Comparison of ENCODE assay signal across 22 mouse cellular contexts in the genomic region with DNA sequence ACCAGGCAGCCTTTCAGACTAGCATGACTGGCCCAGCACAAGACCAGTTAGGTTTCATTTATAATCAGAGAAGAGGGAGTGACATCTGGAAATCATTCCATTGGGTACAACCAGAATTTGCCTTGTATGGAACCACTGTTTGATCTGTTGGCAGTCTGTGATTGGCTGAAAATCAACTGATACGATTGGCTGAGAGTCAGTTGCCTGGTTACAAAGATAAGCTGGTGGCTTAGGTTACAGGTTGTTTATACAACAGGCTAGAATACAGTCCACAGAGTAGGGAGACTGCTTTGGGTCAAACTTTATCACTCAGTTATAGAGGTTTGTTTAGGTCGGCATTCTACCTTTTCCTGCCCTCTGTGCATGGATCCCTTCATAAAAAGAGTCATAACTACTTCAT. TPM values are rescaled to one million over a fixed set of nuclear protein-coding genes. Genes with fewer than 3 reads are reported as not detected.
A peak's percentile ranks its signal among the peaks of the same experiment; 100 is the strongest.
DNase-seq lines count a peak whose midpoint lies in the region; ATAC-seq and TF ChIP-seq lines count a peak whose summit lies in the region.
"Had no signal": no experiment of that assay in that cellular context is flagged by ENCODE, and none has a peak within 500 bp of the region (broad histone marks: within the 10 kb centered on the region; RNA-seq: fewer than 3 reads in every experiment).

No protein-coding gene starts in this region.

- no peak overlapping the region for H3K4me2 ChIP-seq in liver, embryonic 14.5 days (ENCODE audit: low read depth)
- no peak overlapping the region for H3K4me2 ChIP-seq in stomach, postnatal 0 days (replicated peaks; ENCODE audit: low read depth)
- H3K4me2 ChIP-seq: embryonic facial prominence, embryonic 13.5 days; heart, embryonic 15.5 days had no signal

- TF ChIP-seq CTCF in liver, adult 2 months (IDR thresholded peaks at IDR 0.05; ENCODE audit: low read depth, low read length) = no peak
- no peak for TF ChIP-seq CTCF in liver, embryonic 14.5 days (IDR thresholded peaks at IDR 0.05; ENCODE audit: low read depth)
- no peak for TF ChIP-seq CTCF in stomach, postnatal 0 days (IDR thresholded peaks at IDR 0.05; ENCODE audit: low read depth)

- TF ChIP-seq EP300 in liver, embryonic 14.5 days (IDR thresholded peaks at IDR 0.05; ENCODE audit: low read depth) = no peak
- no peak for TF ChIP-seq EP300 in stomach, postnatal 0 days (optimal IDR thresholded peaks at IDR 0.05)

- DNase-seq in liver, adult 2 months (ENCODE audit: extremely low read depth, low read depth, low spot score) = peak; percentile 88
- no peak for DNase-seq in liver
- DNase-seq in liver, embryonic 14.5 days (ENCODE audit: low read depth in 3 of 3, low spot score in 3 of 3) = peak in 2 of 3 experiments; percentile 24 to 59
- DNase-seq in stomach, postnatal 0 days (ENCODE audit: low spot score) = peak; percentile 25
- no peak for DNase-seq in frontal cortex, adult 2 months (ENCODE audit: extremely low spot score in 1 of 2, low spot score in 1 of 2)
- DNase-seq in right cerebral cortex, adult 2 months (ENCODE audit: low spot score in 2 of 2) = no peak
- no peak for DNase-seq in MN1 (ENCODE audit: low spot score)
- DNase-seq: adrenal gland, postnatal 10 days; B cell, adult 2 months; cerebellum, adult 11 months; cerebellum, postnatal 14 days; forebrain, postnatal 0 days; heart, adult 11 months; heart, postnatal 4 days; kidney, adult 11 months; lung, adult 18-20 months; thymus, postnatal 14 days had no signal

- H3K9ac ChIP-seq in liver, adult 2 months (ENCODE audit: low read depth, low read length) = no peak overlapping the region
- no peak overlapping the region for H3K9ac ChIP-seq in liver, embryonic 14.5 days (replicated peaks)
- H3K9ac ChIP-seq in stomach, postnatal 0 days (ENCODE audit: low read length) = no peak overlapping the region
- H3K9ac ChIP-seq: embryonic facial prominence, embryonic 13.5 days; forebrain, postnatal 0 days; heart, embryonic 15.5 days had no signal

- no peaks in the 10 kb centered on the region for H3K79me2 ChIP-seq in liver, adult 2 months (ENCODE audit: control insufficient read depth, insufficient read depth, low read length)

- H3K27me3 ChIP-seq in liver, adult 2 months (ENCODE audit: control insufficient read depth, insufficient read depth, low read length) = no peaks in the 10 kb centered on the region
- no peaks in the 10 kb centered on the region for H3K27me3 ChIP-seq in liver, embryonic 14.5 days (ENCODE audit: control insufficient read depth, insufficient read depth, low read length)
- no peaks in the 10 kb centered on the region for H3K27me3 ChIP-seq in stomach, postnatal 0 days (ENCODE audit: control insufficient read depth, insufficient read depth, low read length)
- H3K27me3 ChIP-seq: embryonic facial prominence, embryonic 13.5 days; heart, embryonic 15.5 days had no signal

- 41% methylated on average over 2 of the region's 2 CpGs for WGBS in liver, adult 2 months
- WGBS in liver, embryonic 14.5 days (ENCODE audit: insufficient replicate concordance) = 48% methylated on average over 2 of the region's 2 CpGs
- WGBS in stomach, postnatal 0 days = 53% methylated on average over 2 of the region's 2 CpGs

- TF ChIP-seq POLR2A in liver, adult 2 months (IDR thresholded peaks at IDR 0.05; ENCODE audit: extremely low read depth, insufficient read depth, low read length) = no peak

- H3K9me3 ChIP-seq in liver, embryonic 14.5 days (ENCODE audit: control insufficient read depth, low read length) = no peaks in the 10 kb centered on the region
- no peaks in the 10 kb centered on the region for H3K9me3 ChIP-seq in stomach, postnatal 0 days (ENCODE audit: control insufficient read depth, low read length)
- H3K9me3 ChIP-seq: embryonic facial prominence, embryonic 13.5 days; heart, embryonic 15.5 days; midbrain, embryonic 10.5 days had no signal

- H3K36me3 ChIP-seq in liver, adult 2 months (ENCODE audit: control insufficient read depth, insufficient read depth, low read length) = no peaks in the 10 kb centered on the region
- no peaks in the 10 kb centered on the region for H3K36me3 ChIP-seq in liver, embryonic 14.5 days (replicated peaks; ENCODE audit: control insufficient read depth, insufficient read depth, low read depth)
- H3K36me3 ChIP-seq in stomach, postnatal 0 days (ENCODE audit: control insufficient read depth, insufficient read depth, low read length) = no peaks in the 10 kb centered on the region
- H3K36me3 ChIP-seq: embryonic facial prominence, embryonic 13.5 days; heart, embryonic 15.5 days; midbrain, embryonic 10.5 days had no signal

- no peak overlapping the region for H3K4me3 ChIP-seq in liver, adult 2 months (ENCODE audit: insufficient read depth, low read depth, low read length)
- H3K4me3 ChIP-seq in liver, embryonic 14.5 days (ENCODE audit: insufficient read depth in 1 of 2, low read depth in 2 of 2, low read length in 2 of 2) = no peak overlapping the region
- no peak overlapping the region for H3K4me3 ChIP-seq in stomach, postnatal 0 days (ENCODE audit: low read depth, low read length)
- H3K4me3 ChIP-seq: embryonic facial prominence, embryonic 13.5 days; heart, embryonic 15.5 days; midbrain, embryonic 10.5 days had no signal

- H3K4me1 ChIP-seq in liver, adult 2 months (ENCODE audit: control insufficient read depth, insufficient read depth, low read length) = no peaks in the 10 kb centered on the region
- H3K4me1 ChIP-seq in liver, embryonic 14.5 days (replicated peaks; ENCODE audit: control insufficient read depth in 2 of 2, insufficient read depth in 2 of 2, low read length in 1 of 2) = peaks cover 5% of the 10 kb centered on the region in 2 experiments; a peak in 2 of 4 replicates
- H3K4me1 ChIP-seq in stomach, postnatal 0 days (replicated peaks; ENCODE audit: control insufficient read depth, insufficient read depth) = no peaks in the 10 kb centered on the region
- H3K4me1 ChIP-seq: embryonic facial prominence, embryonic 13.5 days; heart, embryonic 15.5 days; midbrain, embryonic 10.5 days had no signal

- ATAC-seq in erythroblast, adult 5-6 weeks (replicated peaks; ENCODE audit: low FRiP score, poor library complexity, severe bottlenecking) = peak; percentile 47
- peak; percentile 70 for ATAC-seq in liver, embryonic 14.5 days (ENCODE audit: insufficient read depth)
- ATAC-seq in stomach, postnatal 0 days (ENCODE audit: low FRiP score, low TSS enrichment) = peak; percentile 89
- ATAC-seq: forebrain, postnatal 0 days; hindbrain, postnatal 0 days had no signal

- no peak overlapping the region for H3K27ac ChIP-seq in liver, adult 2 months (replicated peaks; ENCODE audit: insufficient read depth, low read depth, low read length)
- no peak overlapping the region for H3K27ac ChIP-seq in liver, embryonic 14.5 days
- no peak overlapping the region for H3K27ac ChIP-seq in stomach, postnatal 0 days (replicated peaks)
- H3K27ac ChIP-seq: embryonic facial prominence, embryonic 13.5 days; heart, embryonic 15.5 days; hindbrain, postnatal 0 days; midbrain, embryonic 10.5 days had no signal

RNA-seq across cellular contexts. Expression of a gene that starts 17.6 kb away (rescaled TPM):
- 6.7 and 9.4 TPM in 2 replicates for total RNA-seq in liver, adult 2 months (2014; rRNA removed)
- 2.3 and 3.1 TPM in 2 replicates for polyA plus RNA-seq in liver, adult 2 months (2012; rRNA removed)
- total RNA-seq in erythroblast, adult 5-6 weeks (2015; ENCODE audit: low replicate concordance) = 608 and 670 TPM in 2 replicates
- 1,090 and 1,183 TPM in 2 replicates for total RNA-seq in erythroblast, adult 5-6 weeks (2017; ENCODE audit: low replicate concordance)
- polyA plus RNA-seq in liver, embryonic 14.5 days (2012; rRNA removed) = 43.2 and 44.1 TPM in 2 replicates
- polyA plus RNA-seq in liver, embryonic 14.5 days (2014; fragmentation: Nextera tagmentation; extraction: Ambion mirVana) = 73.8 and 75.0 TPM in 2 replicates
- 2.5 and 2.8 TPM in 2 replicates for polyA plus RNA-seq in stomach, postnatal 0 days (2015; fragmentation: Nextera tagmentation; extraction: Ambion mirVana)
- 1.0 and 1.3 TPM in 2 replicates for polyA plus RNA-seq in frontal cortex, adult 2 months (2012; rRNA removed)

Comparison
In these comparisons a context has a peak if more than half of its experiments do, and no peak if none do; other contexts are left out.
1. DNase-seq: peak in liver, adult 2 months (single experiment), liver, embryonic 14.5 days (2 of 3) and stomach, postnatal 0 days (single experiment); none in liver (single experiment), frontal cortex, adult 2 months (0 of 2), right cerebral cortex, adult 2 months (0 of 2) and MN1 (single experiment).
2. RNA of a gene that starts 17.6 kb away (polyA plus RNA-seq): 43.2 to 75.0 TPM in liver, embryonic 14.5 days; 2.3 to 3.1 TPM in liver, adult 2 months, 2.5 to 2.8 TPM in stomach, postnatal 0 days and 1.0 to 1.3 TPM in frontal cortex, adult 2 months; every median in the first group is over 10 times any median in the second.
3. Peak in every context shown above with its lines, with median percentiles within 50 percentile points of each other: ATAC-seq.